Mouse (Mus musculus): ENCODE data around the gene Fam83c. TPM values are rescaled to one million over a fixed set of nuclear protein-coding genes. Genes with fewer than 3 reads are reported as not detected.
A peak's percentile ranks its signal among the peaks of the same experiment; 100 is the strongest.

The Fam83c gene
- total and polyA plus RNA-seq, 3 experiments, result 0.03 to 0.10 TPM; not detected in 1

DNA sequence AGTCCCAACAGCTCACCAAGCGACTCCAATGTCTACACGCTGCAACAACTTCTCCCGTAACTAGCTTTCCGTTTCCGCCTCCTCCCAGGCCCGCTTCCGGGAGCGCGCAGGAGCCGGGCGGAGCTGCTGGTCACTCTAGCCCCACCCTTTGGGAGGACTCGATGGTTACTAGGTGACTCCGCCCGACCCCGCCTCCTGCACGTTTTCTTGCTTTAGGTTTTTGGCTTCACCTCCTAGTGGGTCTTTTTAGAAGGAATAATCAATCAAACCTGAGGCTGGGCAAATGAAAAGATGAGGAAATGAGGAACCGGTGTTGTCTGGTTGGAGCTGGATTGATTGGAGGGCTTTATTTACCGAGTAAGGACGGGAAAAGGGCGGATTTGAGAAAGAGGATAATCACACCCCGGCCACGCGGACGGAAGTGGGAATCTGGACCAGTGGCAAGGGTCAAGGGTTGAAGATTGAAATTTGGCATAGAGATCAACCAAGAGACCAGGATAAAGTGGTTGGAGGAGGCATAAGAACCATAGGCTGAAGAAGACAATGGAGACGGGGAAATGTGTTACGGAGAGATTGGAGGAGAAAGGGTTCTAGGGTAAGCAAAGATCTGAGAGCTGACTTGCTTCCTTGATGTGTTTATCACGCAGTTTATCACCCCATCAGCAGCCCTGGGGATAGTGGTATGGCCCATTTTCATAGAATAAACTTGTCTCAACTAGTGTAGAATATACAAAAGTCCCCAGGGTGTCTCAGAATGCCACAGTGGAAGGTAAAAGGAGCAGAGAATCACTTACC, 7.8 kb downstream of the Fam83c start, which contains the start of gene Eif6:
Gene Eif6 (minus strand): TSS at position 296 of the 795 bp plus-strand sequence.
- DNase-seq, result peak; percentile 93

DNA sequence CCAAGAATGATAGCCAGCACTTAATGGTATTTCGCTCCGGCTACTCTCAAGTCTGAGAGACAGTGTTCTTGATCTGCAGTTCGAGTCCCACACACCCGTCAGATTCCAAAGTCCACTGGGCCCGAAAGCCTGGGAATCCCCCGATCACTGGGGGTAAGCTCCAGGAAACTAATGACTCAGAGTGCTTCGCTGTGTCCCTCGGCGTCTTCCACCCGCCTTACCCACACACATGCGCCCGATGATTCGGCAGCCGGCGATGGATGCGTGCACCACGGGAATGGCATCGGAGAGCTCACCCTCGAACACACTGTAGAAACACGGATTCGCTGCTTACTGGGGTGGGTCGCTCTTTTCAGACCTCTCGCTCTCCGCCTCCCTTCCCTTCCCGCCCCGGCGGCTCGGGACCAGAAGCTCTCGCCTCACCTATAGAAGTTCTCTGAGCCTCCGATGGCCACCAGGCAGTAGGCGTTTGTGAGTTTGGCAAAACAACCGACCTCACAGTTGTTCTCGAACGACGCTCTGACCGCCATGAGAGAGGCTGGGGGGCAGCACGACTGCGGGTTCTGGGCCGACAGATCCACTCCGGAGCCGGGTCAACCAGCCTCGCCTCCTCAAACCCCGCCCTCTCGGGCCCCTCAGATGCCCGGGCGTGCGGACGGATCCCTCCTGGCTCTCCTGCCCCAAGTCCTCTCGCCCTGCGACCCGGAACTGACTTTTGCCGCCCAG, 8.6 kb downstream of the Fam83c start:
- peak; percentile 65 for DNase-seq

DNA sequence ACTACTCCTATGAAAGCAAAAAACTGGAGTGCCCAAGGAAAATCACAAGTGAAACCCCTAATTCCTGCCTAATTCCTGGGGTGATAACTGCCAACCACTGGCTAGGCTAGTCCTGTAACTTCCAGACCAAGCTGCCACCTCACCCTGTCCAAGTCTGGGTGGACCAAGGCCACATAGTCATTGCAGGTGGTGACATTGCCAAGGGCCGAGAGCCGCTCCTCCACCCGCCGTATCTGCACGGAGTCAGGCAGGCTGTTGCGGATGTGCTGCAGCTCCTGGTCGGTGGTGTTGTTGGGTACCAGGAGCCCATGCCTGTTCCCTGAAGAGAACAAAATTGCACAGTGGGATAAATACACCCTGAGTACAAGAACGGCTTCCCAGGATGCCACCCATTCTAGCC, 10.9 kb downstream of the Fam83c start:
- DNase-seq, result peak; percentile 54

DNA sequence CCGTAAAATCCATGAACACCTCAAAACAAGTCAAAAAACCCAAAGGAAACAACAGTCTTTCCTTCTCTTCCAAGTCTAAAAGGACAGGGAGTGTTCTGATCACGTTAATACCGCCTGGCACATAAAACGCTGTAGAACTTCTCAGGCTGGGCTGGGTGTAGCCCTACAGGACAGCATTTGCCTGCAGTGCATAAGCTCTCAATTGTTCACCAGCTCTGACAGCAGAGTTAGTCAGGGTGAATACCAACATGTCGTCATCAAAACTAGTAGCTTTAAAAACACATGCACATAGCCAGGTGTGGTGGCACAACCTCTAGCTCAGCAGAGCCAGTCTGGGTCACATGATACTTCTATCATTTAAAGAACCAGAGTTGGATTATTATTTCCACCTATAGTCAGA, 13.9 kb downstream of the Fam83c start:
- DNase-seq, result no peak

DNA sequence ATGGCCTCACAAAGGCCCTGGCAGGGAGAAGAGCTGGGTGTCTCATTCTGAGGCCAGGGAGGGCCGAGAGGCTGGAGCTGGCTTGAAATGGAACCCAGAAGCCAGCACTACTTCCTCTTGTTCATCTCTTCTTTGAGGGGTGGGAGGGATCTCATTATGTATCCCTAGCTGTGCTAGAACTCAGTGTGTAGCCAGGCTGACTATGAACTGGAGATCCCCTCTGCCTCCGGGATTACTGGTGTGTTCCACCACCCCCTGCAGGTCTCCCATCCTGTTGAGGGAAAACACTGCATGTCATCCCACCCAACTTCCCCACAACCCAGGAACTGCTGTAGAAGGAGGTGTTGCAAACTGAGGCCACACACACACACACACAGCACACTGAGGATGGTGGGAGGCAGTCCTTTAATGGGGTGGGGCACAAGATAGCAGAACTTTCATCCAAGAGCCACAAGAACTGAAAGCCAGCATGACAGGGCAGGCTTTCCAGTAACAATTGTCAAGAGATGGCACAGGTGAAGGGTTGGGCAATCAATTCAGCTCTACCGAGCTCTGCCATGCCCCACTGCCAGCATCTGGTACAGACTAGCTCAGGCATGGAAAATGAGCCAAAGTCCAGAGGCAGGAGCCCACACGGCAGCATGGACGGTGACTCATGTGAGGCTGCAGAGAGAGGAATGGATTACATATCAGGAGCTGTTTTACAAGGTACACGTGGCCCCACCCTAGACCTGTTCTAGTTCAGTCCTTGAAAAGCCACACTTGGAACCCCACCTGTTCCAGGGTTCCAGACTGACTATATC, 15.0 kb downstream of the Fam83c start:
- peak; percentile 71 for DNase-seq

DNA sequence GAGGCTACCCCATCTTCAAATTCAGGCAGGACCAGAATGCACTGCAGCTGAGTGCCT, 15.4 kb downstream of the Fam83c start, which contains the start of gene BC029722:
Gene BC029722 (minus strand): TSS at position 35 of the 57 bp plus-strand sequence.
- DNase-seq, result no peak

DNA sequence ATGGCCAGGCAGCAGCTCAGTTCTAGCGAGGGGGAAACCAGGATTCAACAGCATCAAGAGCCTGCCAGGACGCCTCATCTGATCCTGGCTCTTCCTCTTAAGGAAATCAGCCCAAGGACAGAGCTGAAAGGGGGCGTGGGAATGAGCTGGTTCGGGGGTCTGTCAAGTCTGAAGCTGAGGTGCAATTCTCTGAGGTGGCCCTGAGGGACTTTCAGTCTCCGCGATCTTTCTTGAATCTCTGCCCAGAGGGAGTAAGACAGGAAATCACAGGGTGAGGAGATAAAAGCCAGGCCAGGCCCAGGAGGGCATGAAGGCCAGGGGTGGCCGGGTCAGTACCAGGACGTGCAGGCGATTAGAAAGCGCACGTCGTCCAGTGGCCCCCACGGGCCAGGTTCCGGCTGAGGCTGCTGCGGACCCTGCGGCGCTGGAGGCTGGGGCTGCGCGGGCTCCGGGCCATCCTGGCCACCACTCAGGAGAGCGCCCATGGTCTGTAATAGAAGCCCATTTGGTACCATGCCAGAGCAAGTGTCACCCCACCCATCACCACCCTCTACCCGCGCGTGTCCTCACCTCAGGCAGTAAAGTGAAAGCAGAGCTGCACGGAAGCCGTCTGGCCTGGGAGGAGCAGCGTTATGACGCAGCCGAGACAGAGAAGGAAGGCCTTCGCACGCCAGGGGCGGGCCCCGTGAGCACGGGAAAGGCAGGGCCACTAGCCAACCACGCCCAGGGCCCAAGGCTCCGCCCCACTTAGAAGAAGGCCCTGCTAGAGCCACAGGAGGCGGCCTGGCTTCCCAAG, 15.9 kb downstream of the Fam83c start:
- peak; percentile 98 for DNase-seq

DNA sequence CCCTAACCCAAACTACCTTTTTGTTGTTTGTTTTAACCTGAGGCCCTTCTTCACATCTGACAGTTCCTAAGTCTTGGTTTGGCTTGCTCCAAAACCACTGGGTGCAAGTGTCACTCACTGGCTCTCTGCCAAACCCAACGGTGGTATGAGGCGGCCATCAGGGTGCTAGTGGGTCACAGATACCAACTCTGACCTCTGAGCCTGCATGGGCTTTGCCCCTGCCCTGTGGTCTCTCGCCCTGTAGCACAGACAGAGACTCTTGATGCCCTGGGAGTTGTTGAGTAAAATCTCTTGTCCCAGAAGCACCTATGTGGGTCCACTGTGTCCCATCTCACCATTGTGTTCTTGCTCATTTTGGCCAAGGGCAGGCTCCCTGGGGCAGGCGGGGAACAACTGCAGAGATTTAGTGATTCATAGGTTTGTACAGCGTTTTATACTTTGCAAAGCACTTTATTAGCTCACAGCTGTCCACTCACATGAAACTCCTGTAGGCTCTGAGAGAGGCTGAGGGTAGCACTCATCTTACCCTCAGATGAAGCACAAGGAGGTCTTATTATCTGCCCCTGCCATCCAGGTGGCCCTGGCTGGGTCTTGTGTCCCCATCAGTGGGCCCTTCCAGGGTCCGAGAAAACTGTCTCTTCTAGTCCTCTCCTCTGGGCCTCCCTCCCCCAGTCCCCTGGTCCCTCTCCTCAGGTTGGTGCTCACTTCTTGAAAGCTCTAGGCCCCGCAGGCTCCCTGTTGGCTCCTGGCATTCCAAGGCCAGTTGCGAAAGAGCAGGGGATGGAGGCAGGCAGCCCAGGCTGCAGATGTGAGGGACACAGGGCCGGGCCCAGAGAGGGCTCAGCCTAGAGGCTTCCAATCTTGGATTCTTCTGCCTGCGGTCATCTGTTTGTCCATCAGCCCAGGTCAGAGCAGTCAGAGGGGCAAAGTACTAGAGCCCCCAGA, 17.1 kb downstream of the Fam83c start:
- peak; percentile 89 for DNase-seq

DNA sequence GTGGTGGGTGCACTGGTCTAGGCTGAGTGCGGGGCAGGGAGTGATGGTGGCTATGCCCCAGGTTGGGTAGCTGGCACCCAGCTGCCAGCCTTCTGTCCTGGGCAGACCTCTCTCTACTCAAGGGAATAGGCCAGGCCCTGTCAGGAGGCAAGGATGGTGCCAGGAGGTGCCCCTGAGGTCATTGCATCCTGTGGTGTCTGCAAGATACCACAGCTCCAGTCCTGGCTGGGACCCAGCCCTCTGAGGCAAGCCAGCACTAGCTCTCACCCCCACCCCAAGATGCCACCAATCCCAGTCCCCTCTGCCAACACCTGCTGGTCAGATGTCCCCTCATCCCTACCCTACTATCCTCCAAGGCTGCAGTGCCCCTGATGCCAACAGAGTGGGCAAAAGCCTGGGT, 18.5 kb downstream of the Fam83c start:
- DNase-seq, result no peak

DNA sequence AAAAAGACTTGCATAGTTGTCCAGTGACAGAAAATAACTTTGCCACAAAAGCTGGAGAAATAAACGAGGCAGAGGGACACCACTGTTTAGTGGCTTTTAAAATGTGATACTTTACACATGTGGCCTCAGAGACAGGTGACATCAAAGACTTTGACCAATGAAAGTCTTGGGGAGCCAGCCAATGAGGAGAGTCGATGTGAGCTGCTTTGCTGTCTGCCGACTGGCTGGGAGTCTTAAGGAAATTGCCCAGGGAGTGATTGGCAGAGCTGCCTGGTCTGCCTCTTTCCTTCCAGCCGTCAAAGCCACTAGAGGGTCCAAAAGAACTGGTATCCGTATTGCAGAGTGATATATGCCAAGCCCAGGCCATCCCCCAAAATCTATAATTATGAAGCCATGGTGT, 19.8 kb downstream of the Fam83c start:
- no peak for DNase-seq

DNA sequence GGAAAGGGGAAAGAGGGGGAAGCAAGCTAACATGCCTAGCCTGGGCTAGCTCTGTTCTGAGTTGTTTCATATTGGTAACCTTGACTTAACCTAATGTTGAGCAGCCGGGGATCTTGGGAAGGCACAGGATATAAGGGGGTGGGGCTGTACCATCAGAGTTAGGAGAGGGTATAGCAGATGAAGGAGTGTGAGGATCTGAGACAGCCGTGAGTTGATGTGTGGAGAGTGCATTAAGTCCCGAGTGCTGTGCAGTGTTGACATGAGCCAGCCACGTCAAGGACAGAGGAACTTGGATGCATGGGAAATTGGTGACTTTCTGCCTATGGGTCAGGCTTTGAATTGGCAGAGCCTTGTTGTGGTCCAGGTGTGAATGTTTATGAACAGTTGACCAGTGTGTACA, 22.0 kb downstream of the Fam83c start:
- DNase-seq, result no peak

DNA sequence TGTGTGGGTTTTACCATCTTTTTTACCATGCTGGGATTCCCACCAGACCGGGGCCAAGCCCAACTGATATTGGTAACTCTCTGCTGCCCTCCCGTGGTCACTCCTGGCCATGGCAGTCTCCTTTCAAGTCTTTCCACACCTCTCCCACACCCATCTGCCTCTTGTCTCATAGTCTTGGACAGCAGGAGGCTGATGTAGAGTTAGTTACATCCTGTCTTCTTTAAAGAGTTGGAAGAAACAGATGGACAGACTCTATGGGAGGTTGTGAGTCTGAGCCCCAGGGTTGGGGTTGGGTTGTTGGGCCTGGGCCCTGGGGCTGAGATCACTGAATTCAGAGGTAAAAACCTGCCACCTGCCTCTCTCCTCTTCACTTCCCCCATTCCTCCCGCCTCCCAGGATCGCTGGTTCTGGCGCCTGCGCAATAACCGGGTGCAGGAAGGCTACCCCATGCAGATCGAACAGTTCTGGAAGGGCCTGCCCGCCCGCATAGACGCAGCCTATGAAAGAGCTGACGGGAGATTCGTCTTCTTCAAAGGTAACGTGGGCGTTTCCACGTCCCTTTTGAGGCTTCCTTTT, 22.7 kb downstream of the Fam83c start:
- peak; percentile 83 for DNase-seq

DNA sequence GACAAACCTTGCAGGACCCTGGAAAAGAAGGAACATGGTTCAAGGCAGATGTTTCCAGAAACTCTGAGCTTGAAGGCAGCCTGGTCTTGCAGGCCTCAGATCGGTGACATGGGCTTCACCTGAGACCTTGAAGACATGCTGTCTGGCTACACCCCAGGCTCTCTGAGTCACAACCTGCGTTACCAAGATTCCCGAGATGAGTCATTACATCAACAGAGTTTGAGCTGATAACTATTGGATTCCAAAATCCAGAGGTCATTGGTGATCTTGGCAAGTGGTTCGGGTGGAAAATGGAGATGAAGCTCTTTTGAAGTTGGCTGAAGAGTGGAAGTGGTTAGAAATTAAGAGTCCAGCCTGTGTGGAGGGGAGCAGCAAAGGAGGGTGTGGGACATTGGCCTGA, 25.0 kb downstream of the Fam83c start:
- peak; percentile 86 for DNase-seq

DNA sequence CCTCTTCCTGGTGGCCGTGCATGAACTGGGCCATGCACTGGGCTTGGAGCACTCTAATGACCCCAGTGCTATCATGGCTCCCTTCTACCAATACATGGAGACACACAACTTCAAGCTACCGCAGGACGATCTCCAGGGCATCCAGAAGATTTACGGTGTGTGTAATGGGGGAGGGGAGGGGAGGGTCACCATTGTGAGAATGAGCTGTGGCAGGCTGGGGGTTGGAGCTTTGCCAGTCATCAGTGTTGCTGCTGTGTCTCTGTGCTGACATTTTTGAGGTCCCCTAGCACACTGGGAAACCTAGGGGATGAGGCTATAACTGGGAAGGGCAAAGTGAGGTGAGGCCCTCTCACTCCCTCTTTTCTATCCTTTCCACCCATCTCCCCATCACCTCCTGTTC, 27.2 kb downstream of the Fam83c start:
- DNase-seq, result no peak

DNA sequence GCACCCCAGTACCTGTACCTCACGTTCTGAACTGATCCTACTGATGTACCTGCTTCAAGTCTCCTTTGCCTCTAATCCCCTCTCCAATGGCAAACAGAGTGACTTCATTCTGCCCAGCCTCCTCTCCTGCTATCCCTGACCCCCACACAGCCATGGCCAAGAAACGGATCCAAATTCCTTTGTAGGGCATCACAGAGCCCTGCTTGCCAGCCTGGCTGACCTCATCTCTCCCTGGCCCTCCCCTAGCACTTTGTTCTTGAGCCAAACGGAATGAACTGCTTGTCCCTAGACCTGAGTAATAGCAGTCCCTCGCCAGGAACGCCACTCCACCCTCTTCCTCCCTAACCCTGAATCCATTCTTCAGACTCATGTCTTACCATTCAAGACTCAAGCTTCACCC, 28.1 kb downstream of the Fam83c start:
- peak; percentile 93 for DNase-seq

DNA sequence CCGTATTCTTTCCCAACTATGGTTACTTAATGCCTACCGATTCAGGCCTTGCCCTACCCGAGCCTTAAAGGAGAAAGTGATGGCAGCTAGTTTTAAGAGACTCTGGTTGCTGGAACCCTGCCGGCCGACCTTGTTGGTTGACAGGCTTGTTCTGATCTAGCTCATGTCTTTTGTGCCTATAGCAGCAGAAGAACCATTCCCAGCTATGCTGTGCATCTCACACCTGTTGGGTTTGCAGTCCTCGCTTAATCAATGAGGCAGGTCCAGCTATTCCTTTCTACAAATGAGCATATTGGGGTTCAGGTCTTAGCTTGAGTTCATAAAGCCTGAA, 28.8 kb downstream of the Fam83c start:
- no peak for DNase-seq

DNA sequence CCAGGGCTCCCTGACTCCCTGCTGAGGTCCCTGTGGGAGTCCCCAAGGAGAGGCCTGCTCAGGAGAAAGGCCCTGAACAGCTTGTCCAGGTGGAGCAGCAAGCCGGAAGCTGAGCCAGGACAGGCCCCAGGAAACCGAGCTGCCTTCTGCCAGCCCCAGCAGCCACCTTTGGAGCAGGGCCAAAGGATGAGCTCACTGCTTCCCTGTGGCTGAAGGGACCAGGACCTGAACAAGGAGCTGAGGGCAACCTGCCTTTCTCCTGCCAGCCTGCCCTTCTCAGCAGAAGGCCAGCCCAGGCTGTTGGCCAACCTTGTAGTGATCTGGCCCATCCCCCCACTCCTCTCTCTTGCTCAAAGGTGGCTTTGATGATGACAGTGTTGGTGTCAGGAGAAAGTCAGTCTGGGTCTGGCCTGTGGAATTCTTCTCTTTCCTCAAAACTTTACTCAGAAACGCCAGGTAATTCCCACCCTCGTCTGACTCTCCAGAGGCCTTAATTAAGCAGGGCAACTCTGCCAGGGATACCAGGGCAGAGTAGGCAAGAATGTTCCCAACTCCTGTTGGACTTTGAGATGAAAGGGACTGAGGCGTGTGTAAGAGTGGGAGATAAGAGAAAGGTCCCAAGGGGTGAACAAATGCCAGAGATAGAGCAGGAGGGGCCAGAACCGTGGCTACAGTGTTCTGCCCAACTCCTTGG, 29.3 kb downstream of the Fam83c start:
- DNase-seq, result peak; percentile 91

DNA sequence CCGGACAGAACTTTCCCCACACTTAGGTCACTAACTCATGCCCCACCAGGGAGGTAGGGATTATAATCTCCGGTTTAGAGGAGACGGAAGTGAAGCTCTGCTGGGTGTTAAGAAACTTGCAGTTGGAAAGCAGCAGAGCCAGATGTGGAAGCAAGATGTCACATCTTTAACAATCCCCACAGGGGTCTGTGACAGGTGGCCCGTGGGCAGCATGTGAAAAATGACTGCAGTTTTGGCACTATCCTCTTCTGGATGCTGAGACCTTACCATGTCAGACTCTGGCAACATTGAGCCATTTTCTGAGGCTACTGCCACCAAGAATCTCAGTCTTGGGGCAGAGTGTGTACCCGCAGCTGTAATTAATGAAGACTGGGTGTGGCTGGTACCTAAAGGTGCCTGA, 30.6 kb downstream of the Fam83c start:
- DNase-seq, result no peak

DNA sequence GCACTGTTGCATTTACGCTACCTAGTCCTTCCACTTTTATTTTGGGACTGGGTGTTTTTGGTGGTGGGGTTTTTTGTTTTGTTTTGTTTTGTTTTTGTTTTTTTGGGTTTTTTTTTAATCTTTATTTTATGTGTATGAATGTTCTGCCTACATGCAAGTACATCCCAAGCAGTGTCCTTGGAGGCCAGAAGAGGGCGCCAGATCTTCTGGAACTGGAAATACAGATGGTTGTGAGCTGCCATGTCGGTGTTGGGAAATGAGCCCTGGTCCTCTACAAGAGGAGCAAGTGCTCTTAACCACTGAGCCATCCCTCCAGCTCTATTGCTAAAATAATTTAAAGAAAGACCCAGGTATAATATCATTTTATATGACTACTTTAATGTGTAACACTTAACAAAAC, 31.9 kb downstream of the Fam83c start:
- DNase-seq, result no peak

DNA sequence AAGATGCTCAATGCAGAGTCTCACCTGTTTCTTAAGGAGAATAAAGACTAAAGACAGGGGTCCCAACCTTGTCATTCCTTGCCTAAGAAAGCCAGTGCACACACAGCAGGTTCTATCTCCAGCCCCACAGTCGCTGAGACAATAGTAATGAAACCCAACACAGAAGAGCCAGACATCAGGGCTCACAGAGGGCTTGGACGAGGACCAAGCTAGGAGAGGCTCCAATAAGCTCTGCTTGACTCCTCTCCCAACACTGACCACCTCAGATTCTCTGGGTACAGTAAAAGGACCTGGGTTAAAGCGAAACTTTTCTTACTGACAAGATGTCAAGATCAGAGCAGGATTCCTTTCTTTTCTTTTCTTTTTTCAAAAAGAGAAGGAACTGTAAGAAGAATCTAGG, 36.0 kb downstream of the Fam83c start:
- no peak for DNase-seq
